Mouse (Mus musculus): Measurements from ENCODE around the gene Wdr5b. TPM values are rescaled to one million over a fixed set of nuclear protein-coding genes. Genes with fewer than 3 reads are reported as not detected.
"Not testable (repeated sequence)": the region's sequence is repeated elsewhere in the genome, so short reads cannot be mapped to it uniquely, and the experiment has no call there.

Gene Wdr5b
- polyA plus RNA-seq (2014; fragmentation: Nextera tagmentation; extraction: Ambion mirVana) = 9.9 and 11.0 TPM in 2 replicates

DNA sequence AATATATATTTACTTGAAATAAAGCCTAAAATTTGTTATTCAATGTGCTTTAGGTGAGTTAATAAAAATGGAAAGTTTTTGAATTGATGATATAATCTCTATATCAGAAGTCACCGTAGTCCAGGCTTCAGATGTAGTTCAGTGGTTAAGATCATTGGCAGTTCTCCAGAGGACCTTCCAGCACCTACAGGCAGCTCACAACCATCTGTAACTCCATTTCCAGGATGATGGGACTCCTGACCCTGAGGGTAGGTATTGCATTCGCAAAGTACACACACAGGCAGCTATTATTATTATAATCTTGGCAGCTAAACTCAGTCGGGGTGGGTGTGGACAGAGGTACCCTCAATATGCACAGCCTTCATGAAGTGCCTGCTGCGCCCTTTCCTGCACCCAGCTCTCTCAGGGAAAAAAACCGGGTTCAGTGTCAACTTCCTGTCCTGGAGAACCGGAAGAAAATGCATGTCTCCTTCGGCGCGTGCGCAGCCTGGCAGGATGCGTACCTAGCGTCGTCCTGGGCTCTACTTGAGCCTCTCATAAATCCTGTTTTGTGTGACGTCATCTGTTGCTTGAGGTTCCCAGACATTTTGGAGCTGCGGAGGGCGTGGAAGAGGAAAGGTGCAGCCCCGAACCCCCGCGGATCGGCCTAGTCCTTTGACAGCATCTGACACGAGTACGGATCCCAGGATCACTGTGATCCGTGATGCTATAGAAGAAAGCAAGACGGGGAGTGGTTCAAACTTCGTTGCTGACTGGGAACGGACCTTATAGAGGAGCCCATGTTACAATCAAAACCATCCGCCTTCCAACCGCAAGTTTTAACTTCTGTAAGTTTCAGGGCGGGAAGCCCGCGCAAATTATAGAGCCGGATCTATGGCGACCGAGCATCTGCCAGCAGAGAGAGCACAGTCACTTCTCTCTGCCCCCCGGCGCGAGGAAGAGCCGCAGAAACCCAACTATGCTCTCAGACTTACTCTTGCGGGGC, at the start of gene Wdr5b:
Gene Wdr5b (plus strand): TSS at position 551 of the 985 bp plus-strand sequence.
- H3K27ac ChIP-seq (ENCODE audit: low read depth) = peak within 1 kb of the TSS; percentile 92
- peak; percentile 100 for DNase-seq
- 0 out of 2 replicates have a peak, but pooled peaks cover 3% of the 10 kb centered on the region for H3K4me1 ChIP-seq (ENCODE audit: insufficient read depth)
- ATAC-seq (ENCODE audit: insufficient read depth) = peak; percentile 98
- H3K9ac ChIP-seq = peak within 1 kb of the TSS; percentile 79
- H3K4me2 ChIP-seq = peak within 1 kb of the TSS; percentile 74
- H3K27me3 ChIP-seq (ENCODE audit: insufficient read depth, low read length) = no peaks in the 10 kb centered on the region
- no peaks in the 10 kb centered on the region for H3K9me3 ChIP-seq (ENCODE audit: low read depth, low read length)
- H3K4me3 ChIP-seq (ENCODE audit: low read depth, low read length) = peak within 1 kb of the TSS; percentile 61
- no peak for TF ChIP-seq CTCF (IDR thresholded peaks at IDR 0.05; ENCODE audit: low read depth)
- 2% methylated on average over 39 of the region's 39 CpGs for WGBS
- peaks cover 38% of the 10 kb centered on the region for H3K36me3 ChIP-seq (ENCODE audit: insufficient read depth)

DNA sequence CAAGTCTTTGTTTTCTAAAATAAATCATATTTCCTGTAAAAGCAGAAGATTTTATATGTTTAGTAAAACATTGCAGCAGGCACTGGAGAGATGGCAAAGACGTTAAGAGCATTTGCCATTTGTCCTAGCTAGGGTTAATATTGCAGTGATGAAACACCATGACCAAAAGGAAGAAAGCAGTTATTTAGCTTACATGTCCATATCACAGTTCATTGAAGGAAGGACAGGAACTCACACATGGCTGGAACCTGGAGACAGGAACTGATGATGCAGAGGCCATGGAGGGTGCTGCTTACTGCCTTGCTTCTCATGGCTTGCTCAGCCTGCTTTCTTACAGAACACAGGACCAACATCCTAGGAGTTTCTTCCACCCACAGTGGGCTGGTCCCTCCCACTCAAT, 48.6 kb upstream of the Wdr5b start:
- H3K4me3 ChIP-seq (ENCODE audit: low read depth, low read length) = no peak overlapping the region
- ATAC-seq (ENCODE audit: insufficient read depth) = no peak
- no peaks in the 10 kb centered on the region for H3K9me3 ChIP-seq (ENCODE audit: low read depth, low read length)
- DNase-seq = no peak
- H3K27ac ChIP-seq (ENCODE audit: low read depth) = no peak overlapping the region
- WGBS = 44% methylated on average over 1 of the region's 1 CpGs
- no peak overlapping the region for H3K9ac ChIP-seq
- no peaks in the 10 kb centered on the region for H3K36me3 ChIP-seq (ENCODE audit: insufficient read depth)
- H3K27me3 ChIP-seq (ENCODE audit: insufficient read depth, low read length) = no peaks in the 10 kb centered on the region
- H3K4me1 ChIP-seq (ENCODE audit: insufficient read depth) = no peaks in the 10 kb centered on the region
- no peak for TF ChIP-seq CTCF (IDR thresholded peaks at IDR 0.05; ENCODE audit: low read depth)
- H3K4me2 ChIP-seq = no peak overlapping the region

DNA sequence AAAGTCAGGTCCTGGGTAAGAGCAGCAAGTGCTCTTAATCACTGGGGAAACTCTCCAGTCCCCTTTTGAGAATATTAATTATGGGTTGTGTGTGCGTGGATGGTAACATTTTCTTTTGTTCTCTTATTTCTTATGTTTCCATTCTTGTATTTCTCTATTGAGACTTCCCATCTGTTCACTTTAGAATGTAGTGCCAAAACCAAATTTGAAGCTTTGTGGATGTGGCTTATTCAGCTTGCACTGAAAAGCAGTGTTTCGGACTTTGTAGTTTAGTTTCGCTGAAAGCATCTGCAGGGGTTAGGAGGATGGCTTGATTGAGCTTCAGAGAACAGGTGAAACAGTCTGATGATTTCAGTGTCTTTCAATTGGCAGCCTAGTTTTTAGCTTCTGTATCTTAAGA, 47.7 kb upstream of the Wdr5b start:
- H3K9me3 ChIP-seq (ENCODE audit: low read depth, low read length) = no peaks in the 10 kb centered on the region
- no peaks in the 10 kb centered on the region for H3K36me3 ChIP-seq (ENCODE audit: insufficient read depth)
- TF ChIP-seq CTCF (IDR thresholded peaks at IDR 0.05; ENCODE audit: low read depth) = no peak
- DNase-seq = no peak
- WGBS = 85% methylated on average over 3 of the region's 3 CpGs
- no peak for ATAC-seq (ENCODE audit: insufficient read depth)
- no peak overlapping the region for H3K27ac ChIP-seq (ENCODE audit: low read depth)
- no peak overlapping the region for H3K4me2 ChIP-seq
- no peak overlapping the region for H3K4me3 ChIP-seq (ENCODE audit: low read depth, low read length)
- no peaks in the 10 kb centered on the region for H3K4me1 ChIP-seq (ENCODE audit: insufficient read depth)
- H3K9ac ChIP-seq = no peak overlapping the region
- no peaks in the 10 kb centered on the region for H3K27me3 ChIP-seq (ENCODE audit: insufficient read depth, low read length)

DNA sequence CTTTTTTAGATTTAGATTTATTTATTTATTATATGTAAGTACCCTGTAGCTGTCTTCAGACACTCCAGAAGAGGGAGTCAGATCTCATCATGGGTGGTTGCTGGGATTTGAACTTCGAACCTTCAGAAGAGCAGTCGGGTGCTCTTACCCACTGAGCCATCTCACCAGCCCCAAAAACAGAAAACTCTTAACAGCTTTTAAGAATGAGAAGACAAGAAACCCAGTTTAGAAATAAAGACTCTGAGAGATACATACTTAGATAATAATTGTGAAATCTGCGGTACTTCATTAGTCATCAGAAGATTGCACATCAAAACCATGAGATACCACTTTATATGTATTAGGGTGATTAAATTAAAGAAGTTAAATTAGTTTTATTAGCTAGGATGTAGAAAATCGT, 42.1 kb upstream of the Wdr5b start:
- H3K36me3 ChIP-seq (ENCODE audit: insufficient read depth) = peaks cover 16% of the 10 kb centered on the region; the same call in 1 of the 2 replicates
- WGBS = 95% methylated on average over 4 of the region's 4 CpGs
- H3K4me3 ChIP-seq (ENCODE audit: low read depth, low read length); H3K9me3 ChIP-seq (ENCODE audit: low read depth, low read length); H3K27me3 ChIP-seq (ENCODE audit: insufficient read depth, low read length); H3K4me1 ChIP-seq (ENCODE audit: insufficient read depth); H3K9ac ChIP-seq; ATAC-seq (ENCODE audit: insufficient read depth); H3K27ac ChIP-seq (ENCODE audit: low read depth); DNase-seq; H3K4me2 ChIP-seq: not testable (repeated sequence)

DNA sequence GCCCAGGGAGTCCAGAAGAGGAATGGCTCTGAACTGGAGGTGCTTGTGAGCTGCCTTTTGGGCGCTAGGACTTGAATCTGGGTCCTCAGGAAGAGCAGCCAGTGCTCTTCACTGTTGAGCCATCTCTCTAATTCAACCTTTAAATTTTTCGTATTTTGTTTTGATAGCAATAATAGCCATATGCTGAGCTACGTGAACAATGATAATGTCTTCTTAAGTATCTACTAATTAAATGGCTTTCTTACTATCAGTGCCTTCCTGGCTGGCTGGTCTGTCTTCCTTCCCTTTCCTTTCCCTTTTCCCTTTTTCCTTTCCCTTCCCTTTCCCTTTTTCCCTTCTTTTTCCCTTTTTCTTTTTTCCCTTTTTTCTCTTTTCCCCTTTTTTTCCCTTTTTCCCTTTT, 32.6 kb upstream of the Wdr5b start:
- no peak for TF ChIP-seq CTCF (IDR thresholded peaks at IDR 0.05; ENCODE audit: low read depth)
- no peak overlapping the region for H3K9ac ChIP-seq
- no peak overlapping the region for H3K4me3 ChIP-seq (ENCODE audit: low read depth, low read length)
- no peaks in the 10 kb centered on the region for H3K4me1 ChIP-seq (ENCODE audit: insufficient read depth)
- H3K27me3 ChIP-seq (ENCODE audit: insufficient read depth, low read length) = no peaks in the 10 kb centered on the region
- peaks cover 30% of the 10 kb centered on the region for H3K36me3 ChIP-seq (ENCODE audit: insufficient read depth)
- no peak for DNase-seq
- no peak overlapping the region for H3K27ac ChIP-seq (ENCODE audit: low read depth)
- H3K4me2 ChIP-seq = no peak overlapping the region
- ATAC-seq (ENCODE audit: insufficient read depth) = no peak
- WGBS = 94% methylated on average over 3 of the region's 3 CpGs
- H3K9me3 ChIP-seq (ENCODE audit: low read depth, low read length) = no peaks in the 10 kb centered on the region

DNA sequence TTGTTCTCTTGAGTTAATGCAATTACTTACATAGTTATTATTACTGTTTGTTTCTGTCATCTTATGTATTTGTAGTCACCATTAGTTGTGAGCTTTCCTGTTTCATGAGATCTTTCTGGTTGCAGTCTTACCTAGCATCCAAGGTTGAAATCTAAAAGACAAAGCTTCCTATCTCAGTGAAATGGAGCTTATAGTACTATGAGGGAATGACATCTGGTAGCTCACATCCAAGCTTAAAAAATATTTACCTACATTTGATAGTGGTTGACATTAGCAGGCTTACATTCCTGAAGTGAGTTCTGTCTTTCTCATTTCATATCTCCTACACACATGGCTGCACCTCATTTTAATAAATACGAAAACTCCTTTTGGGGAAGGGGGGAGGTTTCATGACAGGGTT, 24.7 kb upstream of the Wdr5b start:
- no peaks in the 10 kb centered on the region for H3K9me3 ChIP-seq (ENCODE audit: low read depth, low read length)
- no peak overlapping the region for H3K4me3 ChIP-seq (ENCODE audit: low read depth, low read length)
- ATAC-seq (ENCODE audit: insufficient read depth) (no peak), DNase-seq (no peak)
- no peak overlapping the region for H3K4me2 ChIP-seq
- H3K9ac ChIP-seq = no peak overlapping the region
- WGBS = 86% methylated on average over 1 of the region's 1 CpGs
- no peak for TF ChIP-seq CTCF (IDR thresholded peaks at IDR 0.05; ENCODE audit: low read depth)
- no peaks in the 10 kb centered on the region for H3K4me1 ChIP-seq (ENCODE audit: insufficient read depth)
- no peak overlapping the region for H3K27ac ChIP-seq (ENCODE audit: low read depth)
- H3K27me3 ChIP-seq (ENCODE audit: insufficient read depth, low read length) = no peaks in the 10 kb centered on the region
- peaks cover 29% of the 10 kb centered on the region for H3K36me3 ChIP-seq (ENCODE audit: insufficient read depth)

DNA sequence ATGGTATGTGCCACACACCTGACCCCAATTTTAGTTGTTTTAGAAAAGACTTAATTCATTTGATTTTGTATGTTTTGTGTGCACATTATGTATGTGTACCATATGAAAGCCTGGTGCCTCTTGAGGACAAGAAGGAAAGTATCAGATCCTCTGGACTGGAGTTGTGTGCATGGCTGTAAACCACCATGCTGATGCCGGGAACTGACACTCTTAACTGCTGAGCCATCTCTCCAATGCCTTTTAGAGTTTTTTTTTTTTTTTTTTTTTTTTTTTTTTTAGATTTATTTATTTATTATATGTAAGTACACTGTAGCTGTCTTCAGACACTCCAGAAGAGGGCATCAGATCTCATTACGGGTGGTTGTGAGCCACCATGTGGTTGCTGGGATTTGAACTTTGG, 12.9 kb upstream of the Wdr5b start:
- H3K4me1 ChIP-seq (ENCODE audit: insufficient read depth); H3K4me2 ChIP-seq; H3K9ac ChIP-seq; DNase-seq; ATAC-seq (ENCODE audit: insufficient read depth); H3K4me3 ChIP-seq (ENCODE audit: low read depth, low read length); H3K9me3 ChIP-seq (ENCODE audit: low read depth, low read length); H3K27ac ChIP-seq (ENCODE audit: low read depth); H3K27me3 ChIP-seq (ENCODE audit: insufficient read depth, low read length): not testable (repeated sequence)
- 88% methylated on average over 1 of the region's 2 CpGs for WGBS
- H3K36me3 ChIP-seq (ENCODE audit: insufficient read depth) = peaks cover 54% of the 10 kb centered on the region
